Mouse (Mus musculus): ENCODE measurements around the gene Prm3.

Prm3 gene

GRCm38 (mm10) chr16:10790702-10791101 is at the start of gene Prm3:
TSS of gene Prm3 (minus strand) at chr16:10790914.
- in situ Hi-C loops (cut with MseI, MboI): no loop called here

GRCm38 (mm10) chr16:10840018-10840417 is 49.3 kb upstream of the Prm3 start:
- in situ Hi-C loops (cut with MseI, MboI): loop anchor here in 1 of 2 experiments (10.0 kb wide), 1 partner anchor 265 kb away; no protein-coding TSS in a partner anchor

- in situ Hi-C loops (cut with MseI, MboI): no loop called here
Observed at GRCm38 (mm10) chr16:10838487-10839245, 48.0 kb upstream of the Prm3 start.

- in situ Hi-C loops (cut with MseI, MboI): no loop called here
Observed at GRCm38 (mm10) chr16:10837903-10838302, 47.2 kb upstream of the Prm3 start.

- in situ Hi-C loops (cut with MseI, MboI): no loop called here
Observed at GRCm38 (mm10) chr16:10837250-10837649, 46.5 kb upstream of the Prm3 start.

GRCm38 (mm10) chr16:10836388-10836787 is 45.7 kb upstream of the Prm3 start:
- in situ Hi-C loops (cut with MseI, MboI): no loop called here

- in situ Hi-C loops (cut with MseI, MboI): no loop called here
Observed at GRCm38 (mm10) chr16:10834911-10835587, 44.3 kb upstream of the Prm3 start, which contains the start of gene Rmi2. TSS of gene Rmi2 (plus strand) at chr16:10835059.

GRCm38 (mm10) chr16:10834542-10834910 is 43.8 kb upstream of the Prm3 start:
- in situ Hi-C loops (cut with MseI, MboI): no loop called here

- in situ Hi-C loops (cut with MseI, MboI): no loop called here
Observed at GRCm38 (mm10) chr16:10828461-10828805, 37.7 kb upstream of the Prm3 start.

GRCm38 (mm10) chr16:10827766-10828460 is 37.2 kb upstream of the Prm3 start:
- in situ Hi-C loops (cut with MseI, MboI): no loop called here

- in situ Hi-C loops (cut with MseI, MboI): no loop called here
Observed at GRCm38 (mm10) chr16:10827269-10827668, 36.6 kb upstream of the Prm3 start.

- in situ Hi-C loops (cut with MseI, MboI): no loop called here
Observed at GRCm38 (mm10) chr16:10825840-10826239, 35.1 kb upstream of the Prm3 start.

GRCm38 (mm10) chr16:10824536-10824935 is 33.8 kb upstream of the Prm3 start:
- in situ Hi-C loops (cut with MseI, MboI): no loop called here

GRCm38 (mm10) chr16:10821387-10821786 is 30.7 kb upstream of the Prm3 start:
- in situ Hi-C loops (cut with MseI, MboI): no loop called here

- in situ Hi-C loops (cut with MseI, MboI): no loop called here
Observed at GRCm38 (mm10) chr16:10819966-10820365, 29.3 kb upstream of the Prm3 start.

GRCm38 (mm10) chr16:10818579-10819135 is 27.9 kb upstream of the Prm3 start:
- in situ Hi-C loops (cut with MseI, MboI): no loop called here

GRCm38 (mm10) chr16:10814864-10815263 is 24.1 kb upstream of the Prm3 start:
- in situ Hi-C loops (cut with MseI, MboI): no loop called here

GRCm38 (mm10) chr16:10813726-10814125 is 23.0 kb upstream of the Prm3 start:
- in situ Hi-C loops (cut with MseI, MboI): no loop called here

GRCm38 (mm10) chr16:10812865-10813371 is 22.2 kb upstream of the Prm3 start, which contains the start of gene Gm11172:
TSS of gene Gm11172 (plus strand) at chr16:10812915.
- in situ Hi-C loops (cut with MseI, MboI): no loop called here

GRCm38 (mm10) chr16:10810376-10810775 is 19.7 kb upstream of the Prm3 start:
- in situ Hi-C loops (cut with MseI, MboI): no loop called here

GRCm38 (mm10) chr16:10805789-10806527 is 15.2 kb upstream of the Prm3 start, which contains the start of gene Prm1:
TSS of gene Prm1 (minus strand) at chr16:10805839.
- in situ Hi-C loops (cut with MseI, MboI): no loop called here
